Mouse (Mus musculus): ENCODE results near the gene Clpb. TPM values are rescaled to one million over a fixed set of nuclear protein-coding genes. Genes with fewer than 3 reads are reported as not detected.

The Clpb gene
- total RNA-seq, 2 experiments from 2014 or later = 55.1 to 56.1 TPM

DNA sequence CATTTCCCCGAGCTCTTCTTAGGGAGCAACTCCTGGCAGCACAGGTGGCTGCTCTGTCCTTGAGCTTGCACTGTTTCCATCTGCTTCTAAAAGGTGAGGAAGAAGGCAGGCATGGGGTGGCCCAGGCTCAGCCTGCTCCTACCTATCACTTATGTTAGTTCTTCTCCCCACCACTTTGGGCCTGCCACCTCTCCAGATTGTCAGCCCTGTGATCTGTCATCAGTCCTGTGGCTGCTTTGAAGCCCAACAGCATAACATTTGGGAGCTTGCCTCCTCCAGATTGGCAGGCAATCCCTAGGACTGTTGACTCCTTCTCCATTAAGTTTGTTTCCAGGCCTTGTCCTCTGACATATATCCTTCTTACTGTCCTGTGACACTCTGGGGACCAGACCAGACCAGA, 108.2 kb downstream of the Clpb start:
- peak in 1 of 2 experiments; percentile 20 for DNase-seq (ENCODE audit: extremely low spot score in 1 of 2, low spot score in 1 of 2)

DNA sequence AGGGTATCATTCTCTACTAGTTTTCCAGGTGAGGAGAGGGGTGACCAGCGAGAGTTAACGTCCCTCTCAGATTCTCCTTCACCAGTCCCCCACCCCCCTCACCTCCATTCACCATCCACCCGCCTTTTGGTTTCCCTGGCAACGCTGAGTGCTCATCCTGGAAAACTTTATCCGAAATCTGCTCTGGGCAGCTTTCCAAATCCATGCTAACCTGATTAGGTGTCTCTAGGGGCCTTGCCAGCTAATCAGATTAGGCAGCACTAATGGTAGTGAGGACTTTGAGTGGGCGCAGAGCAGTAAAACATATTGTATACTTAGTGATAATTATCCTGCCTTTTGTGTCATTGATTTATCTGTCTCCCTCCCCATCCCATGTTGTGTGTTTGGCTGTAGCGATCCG, 109.3 kb downstream of the Clpb start:
- peak in 1 of 2 experiments; percentile 33 for DNase-seq (ENCODE audit: extremely low spot score in 1 of 2, low spot score in 1 of 2)

DNA sequence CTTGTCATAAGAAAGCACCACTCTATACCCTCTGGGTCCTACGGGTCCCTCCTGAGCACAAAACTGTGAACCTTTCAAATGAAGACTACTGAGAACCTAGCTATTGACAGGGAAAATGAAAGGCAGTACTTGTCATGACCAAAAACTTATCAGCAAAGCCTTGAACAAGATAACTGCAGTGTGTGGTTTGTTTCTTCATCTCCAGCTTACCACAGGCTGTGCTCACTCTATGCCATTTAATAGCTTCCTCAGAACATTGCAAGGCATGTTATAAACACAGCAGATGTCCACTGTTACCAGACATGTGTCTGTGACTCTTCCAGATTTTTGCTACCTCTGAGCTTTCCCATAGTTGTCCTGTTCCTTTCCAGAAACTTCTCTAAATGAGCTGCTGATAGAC, 113.6 kb downstream of the Clpb start:
- no peak for DNase-seq (ENCODE audit: extremely low spot score in 1 of 2, low spot score in 1 of 2)

DNA sequence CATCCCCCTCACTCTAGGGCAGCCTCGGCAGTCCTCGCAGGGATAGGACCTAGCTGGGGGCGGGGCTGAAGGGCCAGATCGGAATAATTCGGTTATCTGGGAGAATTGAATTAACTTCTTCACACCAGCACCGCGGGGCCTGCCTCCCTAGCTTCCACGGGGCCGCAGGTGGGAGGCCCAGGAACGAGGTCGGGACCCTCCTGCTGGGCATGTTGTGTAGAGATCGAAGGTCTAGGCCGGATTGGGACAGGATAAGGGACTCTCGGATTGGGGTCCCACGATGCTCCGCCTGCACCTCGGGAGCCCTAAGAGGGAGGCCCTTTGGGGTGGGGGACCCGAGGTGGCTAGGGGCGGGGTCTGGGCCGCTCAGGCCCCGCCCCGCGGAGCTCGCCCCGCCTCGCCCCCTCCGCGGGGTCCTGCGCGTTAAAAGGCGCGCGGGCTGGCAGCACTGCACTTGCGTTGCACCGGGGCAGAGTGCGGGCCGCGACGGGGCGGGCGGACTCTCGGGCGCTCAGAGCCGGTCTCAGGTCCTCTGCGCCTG, 154.5 kb downstream of the Clpb start, which contains the start of gene Phox2a:
TSS of gene Phox2a (plus strand) at position 453 of the 541 bp plus-strand sequence.
- no peak for DNase-seq (ENCODE audit: extremely low spot score in 1 of 2, low spot score in 1 of 2)

DNA sequence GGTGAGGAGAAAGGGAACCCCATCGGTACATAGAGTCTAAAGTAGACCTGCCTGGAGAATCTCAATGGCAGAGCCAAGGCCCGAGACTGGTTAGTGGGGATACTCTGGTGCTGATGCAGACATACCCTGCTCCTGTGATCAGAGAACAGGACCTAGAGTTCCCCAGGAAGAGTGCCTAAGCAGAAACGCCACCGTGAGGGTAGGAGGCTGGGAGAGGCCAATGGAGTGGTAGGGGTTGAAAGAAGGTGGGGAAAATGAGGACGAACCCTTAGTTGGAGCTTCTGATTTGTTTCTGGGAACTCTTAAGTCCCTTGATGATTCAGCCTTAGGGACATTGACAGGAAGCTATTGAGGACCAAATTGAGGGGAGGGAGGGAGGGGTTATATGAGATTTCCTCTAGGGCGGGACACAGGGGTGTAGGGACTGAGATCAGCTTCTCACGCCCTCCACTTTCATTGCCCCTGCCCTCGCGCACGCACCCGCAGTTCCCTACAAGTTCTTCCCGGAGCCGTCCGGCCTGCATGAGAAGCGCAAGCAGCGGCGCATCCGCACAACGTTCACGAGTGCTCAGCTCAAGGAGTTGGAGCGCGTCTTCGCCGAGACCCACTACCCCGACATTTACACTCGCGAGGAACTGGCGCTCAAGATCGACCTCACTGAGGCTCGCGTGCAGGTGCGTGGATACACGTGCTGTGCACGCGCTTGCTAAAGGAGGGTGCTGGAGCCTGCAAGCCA, 157.0 kb downstream of the Clpb start:
- no peak for DNase-seq (ENCODE audit: extremely low spot score in 1 of 2, low spot score in 1 of 2)

DNA sequence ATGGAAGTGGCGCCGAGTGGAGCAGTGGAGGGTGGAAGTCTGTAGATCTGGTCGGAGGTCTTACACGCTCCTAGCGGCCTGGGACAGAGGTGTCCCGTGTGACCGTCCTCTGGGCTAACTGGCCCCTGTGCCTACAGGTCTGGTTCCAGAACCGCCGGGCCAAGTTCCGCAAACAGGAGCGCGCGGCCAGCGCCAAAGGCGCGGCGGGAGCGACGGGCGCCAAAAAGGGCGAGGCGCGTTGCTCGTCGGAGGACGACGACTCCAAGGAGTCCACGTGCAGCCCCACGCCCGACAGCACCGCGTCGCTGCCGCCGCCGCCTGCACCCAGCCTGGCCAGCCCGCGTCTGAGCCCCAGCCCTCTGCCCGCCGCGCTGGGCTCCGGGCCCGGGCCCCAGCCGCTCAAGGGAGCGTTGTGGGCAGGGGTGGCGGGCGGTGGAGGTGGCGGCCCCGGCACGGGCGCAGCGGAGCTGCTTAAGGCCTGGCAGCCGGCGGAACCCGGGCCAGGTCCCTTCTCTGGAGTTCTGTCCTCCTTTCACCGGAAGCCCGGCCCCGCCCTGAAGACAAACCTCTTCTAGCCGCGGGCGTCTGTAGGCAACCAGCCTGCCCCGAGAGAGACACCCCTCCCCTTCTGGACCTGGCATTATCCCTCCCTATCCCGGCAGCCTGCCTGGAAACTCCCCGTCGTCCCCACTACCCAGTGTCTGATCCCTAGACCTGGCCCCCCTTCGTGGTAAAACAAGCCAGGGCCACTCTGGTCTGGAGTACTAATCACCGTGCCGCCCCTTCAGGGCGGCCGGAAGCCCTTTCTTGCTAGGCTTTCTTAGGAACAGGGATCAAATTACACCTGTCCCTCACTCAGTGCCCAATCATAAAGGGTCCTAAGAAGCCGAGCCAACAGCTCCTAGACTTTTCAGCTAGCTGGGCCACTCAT, 158.4 kb downstream of the Clpb start:
- DNase-seq (ENCODE audit: extremely low spot score in 1 of 2, low spot score in 1 of 2) = peak in 1 of 2 experiments; percentile 18

DNA sequence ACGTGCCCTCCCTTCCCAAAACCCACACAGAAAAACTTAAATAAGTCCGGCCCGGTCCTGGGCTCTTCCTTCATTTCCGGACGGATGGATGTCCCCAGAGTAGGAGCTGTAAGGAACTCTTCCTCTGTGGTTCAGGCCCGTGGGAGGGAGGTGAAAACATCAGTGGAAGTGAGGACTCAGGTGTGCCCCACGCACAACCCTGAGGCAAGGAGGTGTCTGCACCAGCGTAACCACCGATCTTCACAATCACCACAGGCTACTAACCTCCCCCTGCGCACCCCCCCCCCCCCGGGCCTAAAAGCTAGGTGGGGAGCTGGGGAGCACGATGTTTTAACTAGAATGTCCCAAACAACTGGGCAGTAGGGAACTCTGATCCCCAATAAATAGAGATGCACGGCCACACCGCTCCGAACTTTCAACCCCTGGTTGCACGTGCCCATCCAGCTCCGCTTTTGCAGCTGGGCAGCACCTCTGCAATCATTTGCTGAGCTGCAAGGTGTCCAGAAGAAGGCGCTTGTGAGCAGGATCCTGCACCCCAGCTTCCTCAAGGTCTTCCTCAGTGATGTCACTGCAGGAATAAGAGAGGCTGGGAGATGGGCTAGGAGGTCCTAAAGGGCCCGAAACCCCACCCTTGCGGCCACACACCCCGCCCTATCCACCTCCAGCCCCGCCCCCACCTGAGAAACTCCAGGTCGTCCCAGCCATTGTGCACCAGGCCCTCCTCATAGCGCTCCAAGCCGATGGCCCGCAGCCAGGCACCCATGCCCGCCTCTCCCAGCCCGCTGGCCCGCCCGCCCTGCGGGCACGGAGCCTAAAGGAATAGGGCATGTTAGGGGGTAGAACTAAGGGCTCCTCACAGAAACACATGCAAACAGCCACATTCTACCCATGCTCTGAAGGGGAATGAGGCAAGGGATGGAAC, 159.7 kb downstream of the Clpb start:
- DNase-seq (ENCODE audit: extremely low spot score in 1 of 2, low spot score in 1 of 2) = no peak

DNA sequence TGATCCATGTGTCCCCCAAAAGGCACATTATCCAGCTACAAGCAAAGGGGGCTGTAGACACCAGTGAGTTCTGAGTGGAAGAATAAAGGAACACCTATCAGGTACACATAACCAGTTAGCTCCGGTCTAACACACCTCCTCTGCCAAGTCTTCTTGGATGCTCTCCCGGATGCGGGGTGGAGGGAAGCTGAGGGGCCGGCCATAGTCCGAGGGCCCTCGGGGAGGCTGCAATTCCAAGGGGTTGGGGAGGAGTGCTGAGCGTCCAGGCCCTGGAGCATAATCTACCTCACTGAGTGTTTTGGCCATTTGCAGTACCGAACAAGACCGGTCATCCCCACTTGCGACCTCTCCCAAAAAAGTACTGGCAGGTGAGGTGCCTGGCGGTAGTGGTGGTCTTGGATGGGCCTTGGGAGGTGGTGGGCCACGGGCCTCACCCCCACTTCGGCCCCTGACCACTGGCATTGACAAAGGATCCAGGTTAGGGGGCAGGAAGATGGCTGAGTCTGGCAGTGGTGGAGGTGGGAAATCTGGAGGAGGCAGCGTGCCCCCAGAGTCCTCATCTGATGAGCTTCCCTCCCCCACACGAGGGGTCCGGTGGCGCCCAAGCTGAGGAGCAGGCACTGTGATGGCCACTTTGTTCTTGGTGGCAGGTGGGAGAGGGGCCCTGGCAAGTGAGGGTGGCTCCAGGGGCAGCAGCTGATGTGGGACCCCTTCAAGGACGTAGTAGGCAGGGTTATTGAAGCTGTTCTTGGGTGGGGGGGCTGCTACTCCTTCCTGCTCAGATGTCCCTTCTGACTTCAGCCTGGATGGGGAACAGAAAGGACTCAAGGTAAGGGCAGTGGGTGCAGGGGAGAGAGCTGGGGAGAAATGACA, 160.6 kb downstream of the Clpb start:
- DNase-seq (ENCODE audit: extremely low spot score in 1 of 2, low spot score in 1 of 2) = no peak

DNA sequence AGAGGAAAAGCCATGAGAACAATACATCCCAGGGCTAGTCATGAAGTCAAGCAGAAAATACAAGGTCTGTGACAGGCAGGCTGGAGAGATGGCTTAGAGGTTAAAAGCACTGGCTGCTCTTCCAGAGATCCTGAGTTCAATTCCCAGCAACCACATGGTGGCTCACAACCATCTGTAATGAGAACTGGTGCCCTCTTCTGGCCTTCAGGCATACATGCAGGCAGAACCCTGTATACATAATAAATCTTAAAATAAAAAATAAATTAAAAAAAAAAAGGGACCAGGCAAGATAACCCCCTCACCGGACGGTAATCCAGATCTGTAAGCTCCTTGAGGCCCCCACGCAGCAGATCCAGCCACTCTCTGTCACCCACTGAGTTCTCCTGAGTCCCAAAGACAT, 166.9 kb downstream of the Clpb start:
- DNase-seq (ENCODE audit: extremely low spot score in 1 of 2, low spot score in 1 of 2) = no peak

DNA sequence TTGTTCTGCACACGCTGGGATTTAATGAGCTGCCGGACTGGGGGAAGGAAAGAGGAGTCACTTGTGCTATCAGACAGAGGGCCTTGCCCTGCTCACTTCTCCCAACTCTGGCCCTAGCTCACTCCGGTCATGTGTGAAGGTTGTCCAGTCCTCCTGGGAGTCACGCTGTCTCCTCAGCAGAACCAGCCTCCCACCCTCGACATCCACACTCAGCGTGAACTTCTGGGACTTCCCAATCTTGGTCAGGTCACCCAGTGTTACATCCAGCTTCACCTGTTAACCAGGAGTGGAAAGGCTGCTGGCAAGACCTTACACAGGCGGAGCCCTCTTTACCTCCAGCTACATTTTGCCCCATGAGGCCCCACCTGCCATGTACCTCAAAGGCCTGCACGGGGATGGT, 168.0 kb downstream of the Clpb start:
- no peak for DNase-seq (ENCODE audit: extremely low spot score in 1 of 2, low spot score in 1 of 2)

DNA sequence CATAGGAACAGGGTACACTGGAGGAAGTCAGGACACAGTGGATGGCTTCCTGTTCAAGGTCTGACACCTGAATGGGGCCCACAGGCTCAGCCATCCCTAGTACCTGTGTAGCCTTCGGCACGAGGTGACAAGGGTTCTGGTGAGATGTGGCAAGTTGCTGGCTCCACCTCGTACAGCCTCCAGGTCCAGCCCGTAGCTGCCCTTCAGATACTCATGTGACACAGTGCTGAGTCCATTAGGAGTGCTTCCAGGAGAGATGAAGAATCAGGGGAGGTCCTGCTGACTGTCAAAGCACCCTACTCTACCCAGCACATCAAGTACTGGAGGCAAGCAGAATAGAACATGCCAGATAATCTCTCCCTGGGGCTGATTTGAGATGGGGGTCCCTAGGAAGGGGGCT, 168.9 kb downstream of the Clpb start:
- DNase-seq (ENCODE audit: extremely low spot score in 1 of 2, low spot score in 1 of 2) = no peak

DNA sequence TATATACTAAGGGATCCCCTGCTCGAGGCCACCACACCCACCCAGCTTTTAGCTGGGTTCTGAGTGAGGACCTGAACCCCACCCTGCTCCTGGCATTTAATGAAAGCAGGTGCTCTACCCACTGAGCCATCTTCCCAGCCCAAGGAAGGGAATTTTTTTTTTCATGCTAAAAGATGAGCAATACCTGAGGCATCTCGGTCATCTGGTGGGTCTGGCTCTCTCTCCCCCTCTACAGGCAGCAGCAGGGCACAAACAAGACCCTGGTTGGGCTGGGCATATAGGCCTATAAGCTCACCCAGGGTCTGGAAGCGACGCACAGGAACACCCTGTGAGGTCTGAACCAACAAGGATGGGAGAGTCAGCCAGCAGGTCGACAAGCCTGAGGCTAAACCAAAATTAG, 169.9 kb downstream of the Clpb start:
- DNase-seq (ENCODE audit: extremely low spot score in 1 of 2, low spot score in 1 of 2) = no peak

DNA sequence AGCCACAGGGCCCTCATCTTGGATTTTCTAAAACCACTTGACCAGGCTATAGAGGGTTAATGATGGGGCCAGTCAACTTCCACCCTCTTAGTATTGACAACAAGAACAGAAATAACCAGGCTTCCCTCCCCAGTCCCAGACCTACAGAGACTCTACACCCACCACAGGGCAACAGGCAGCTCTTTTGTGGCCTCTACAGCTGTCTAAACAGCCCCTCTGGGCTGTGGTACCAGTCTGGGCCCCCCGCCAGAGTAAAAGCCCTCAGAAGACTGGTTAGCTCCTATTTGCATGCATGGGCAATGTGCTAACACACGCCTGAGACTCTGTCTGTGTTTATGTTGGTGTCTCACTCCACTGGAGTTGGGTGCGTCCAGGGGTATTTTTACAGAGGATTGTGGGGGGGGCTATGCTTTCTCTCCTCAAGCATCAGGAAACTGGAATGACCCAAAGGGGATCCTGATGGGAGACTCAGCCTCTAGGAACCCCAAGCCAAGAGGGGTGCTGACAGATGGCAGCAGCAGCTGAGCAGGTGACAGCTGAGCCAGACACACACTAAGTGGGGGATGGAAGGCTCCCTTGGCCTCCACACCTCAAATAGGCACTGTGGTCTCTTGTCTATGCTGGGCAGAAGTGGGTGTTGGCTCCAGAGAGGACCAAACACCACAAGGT, 170.6 kb downstream of the Clpb start:
- no peak for DNase-seq (ENCODE audit: extremely low spot score in 1 of 2, low spot score in 1 of 2)

DNA sequence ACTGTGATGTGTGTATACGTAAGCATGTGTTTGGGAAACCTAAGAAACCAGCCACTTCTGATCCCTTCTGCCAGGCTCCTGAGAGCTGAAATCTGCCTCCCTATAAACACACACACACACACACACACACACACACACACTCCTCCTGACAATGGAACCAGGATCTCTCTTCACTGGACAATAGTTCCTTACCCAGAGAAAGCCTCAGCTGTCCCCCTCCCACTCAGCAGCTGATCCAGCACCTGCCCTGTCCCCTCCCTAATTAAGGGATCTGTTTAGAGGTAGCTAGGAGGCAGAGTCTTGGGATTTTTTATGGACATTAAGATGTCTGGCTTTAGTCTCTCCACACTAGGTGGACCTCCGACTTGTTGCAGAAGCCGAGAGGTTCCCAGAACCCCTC, 171.5 kb downstream of the Clpb start:
- no peak for DNase-seq (ENCODE audit: extremely low spot score in 1 of 2, low spot score in 1 of 2)

DNA sequence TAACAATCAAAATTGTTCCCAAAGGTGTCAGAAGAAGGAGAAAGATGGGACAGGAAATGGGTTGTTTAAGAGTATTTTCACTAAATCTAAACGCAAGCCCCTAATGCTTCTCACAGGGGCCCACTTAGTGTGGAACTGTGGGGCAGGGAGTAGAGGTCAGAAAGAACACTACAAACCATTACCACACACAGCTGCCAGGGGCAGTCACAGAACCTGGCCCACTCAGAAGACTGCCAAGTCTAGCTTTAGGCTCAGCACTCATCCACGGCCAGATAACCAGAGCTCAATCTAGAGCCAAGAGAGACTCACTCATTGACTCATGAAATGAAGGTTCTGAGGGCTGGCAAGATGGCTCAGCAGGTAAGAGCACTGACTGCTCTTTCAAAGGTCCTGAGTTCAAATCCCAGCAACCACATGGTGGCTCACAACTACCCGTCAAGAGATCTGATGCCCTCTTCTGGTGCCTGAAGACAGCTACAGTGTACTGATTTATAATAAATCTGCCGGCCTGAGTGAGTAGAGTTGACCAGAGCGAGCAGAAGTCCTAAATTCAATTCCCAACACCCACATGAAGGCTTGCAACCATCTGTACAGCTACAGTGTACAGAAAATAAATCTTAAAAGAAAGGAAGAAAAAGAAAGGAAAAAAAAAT, 172.2 kb downstream of the Clpb start:
- DNase-seq (ENCODE audit: extremely low spot score in 1 of 2, low spot score in 1 of 2) = no peak

DNA sequence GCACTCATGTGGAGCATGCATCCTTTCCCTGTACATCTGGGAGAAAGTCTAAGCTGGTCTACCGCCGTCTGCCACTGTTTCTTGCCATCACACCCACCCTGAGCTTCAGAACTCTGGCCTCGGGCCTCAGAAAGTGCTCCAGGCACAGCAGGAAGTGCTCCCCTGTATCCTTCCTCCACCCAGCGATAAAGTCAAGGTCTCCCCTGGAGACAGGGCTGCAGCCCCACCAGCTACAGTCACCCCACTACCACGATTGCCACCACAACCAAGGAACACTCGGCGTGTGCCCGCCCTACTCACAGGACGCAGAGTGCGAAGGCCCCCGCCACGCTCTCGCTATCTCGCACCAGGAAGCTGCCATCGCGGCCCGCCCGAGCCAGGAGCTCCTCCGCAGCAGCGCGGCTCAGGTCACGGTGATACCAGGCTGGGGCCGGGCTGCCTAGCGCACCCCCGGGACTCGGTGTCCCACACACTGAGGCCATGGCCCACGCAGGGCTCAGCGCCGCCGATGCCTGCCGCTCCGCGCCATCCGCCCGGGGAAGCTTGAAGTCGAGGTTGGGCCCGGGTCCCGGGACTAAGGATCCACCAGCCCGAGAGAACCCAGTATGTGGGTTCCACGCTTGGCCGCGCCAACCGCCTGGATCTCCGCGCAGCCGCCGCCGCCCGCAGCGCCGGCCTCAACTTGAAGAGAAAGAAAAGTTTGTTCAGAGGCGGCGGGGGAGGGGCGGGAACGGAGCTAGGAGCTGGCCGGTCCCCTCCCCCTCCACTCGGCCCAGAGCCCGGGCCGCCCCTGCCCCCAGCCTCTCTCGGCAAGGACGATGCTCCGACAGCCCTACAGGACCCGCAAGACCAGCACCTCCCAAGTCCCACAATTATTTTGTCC, 173.1 kb downstream of the Clpb start:
- DNase-seq (ENCODE audit: extremely low spot score in 1 of 2, low spot score in 1 of 2) = peak; percentile 23 to 60

DNA sequence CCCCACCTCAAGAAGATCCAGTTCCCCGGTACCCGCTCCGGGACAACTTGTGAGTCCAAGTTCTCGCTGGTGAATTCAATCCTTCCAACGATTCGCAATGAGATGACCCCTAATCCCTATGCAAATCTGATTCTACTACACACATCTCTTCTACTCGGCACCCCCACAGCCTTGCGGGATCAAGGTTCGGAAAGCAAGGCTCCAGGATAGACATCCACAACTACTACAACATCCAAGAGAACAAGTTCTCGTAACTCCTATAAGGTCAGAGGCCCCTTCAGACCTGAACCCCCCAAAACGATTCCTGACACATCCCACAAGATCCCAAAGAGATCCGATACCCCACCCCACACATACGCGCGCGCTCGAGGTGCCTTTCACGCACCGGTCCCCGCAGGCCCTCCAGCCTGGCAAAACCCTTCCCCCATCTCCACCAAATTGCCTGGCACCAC, 173.7 kb downstream of the Clpb start:
- DNase-seq (ENCODE audit: extremely low spot score in 1 of 2, low spot score in 1 of 2) = no peak

All from layer of hippocampus, postnatal 25 days (tissue).